8 mouse cellular contexts compared by ENCODE assay signal in the genomic region with DNA sequence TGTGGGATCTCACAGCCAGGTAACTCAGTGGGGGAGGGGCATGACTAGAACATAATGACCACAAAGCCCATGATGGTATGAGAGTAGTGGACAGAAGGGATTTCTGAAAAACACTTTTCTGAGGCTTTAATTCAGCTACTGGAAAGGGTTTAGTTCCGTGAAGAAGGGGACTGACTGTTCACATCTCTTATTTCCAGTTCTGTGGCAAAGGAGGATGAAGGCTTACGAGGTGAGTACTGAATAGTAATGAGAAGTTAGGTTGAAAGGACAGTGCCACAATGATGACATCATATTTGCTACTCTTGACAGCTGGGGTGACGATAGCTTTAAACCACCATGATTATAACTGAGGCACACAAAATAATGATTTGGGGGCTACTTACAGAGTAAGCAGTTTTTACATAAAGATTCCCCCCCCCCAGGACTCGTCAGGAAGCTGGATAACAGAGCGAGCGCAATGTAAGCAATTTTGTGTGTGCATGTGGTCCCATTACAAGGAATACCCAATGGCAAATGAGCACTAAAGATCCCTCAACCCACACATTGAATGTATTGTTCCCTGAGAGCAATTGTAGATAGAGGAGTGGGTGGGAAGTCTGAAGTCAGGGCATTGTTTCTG. TPM values are rescaled to one million over a fixed set of nuclear protein-coding genes. Genes with fewer than 3 reads are reported as not detected.
DNase-seq lines count a peak whose midpoint lies in the region; ATAC-seq lines count a peak whose summit lies in the region.

No protein-coding gene starts in this region.

- 2% methylated on average over 6 of the region's 6 CpGs for WGBS in embryonic facial prominence, embryonic 12.5 days
- 0% methylated on average over 6 of the region's 6 CpGs for WGBS in intestine, embryonic 14.5 days

- peaks cover 47% of the 10 kb centered on the region for H3K36me3 ChIP-seq in embryonic facial prominence, embryonic 12.5 days
- H3K36me3 ChIP-seq in intestine, embryonic 14.5 days (ENCODE audit: control insufficient read depth, insufficient read depth, low read length) = peaks cover 54% of the 10 kb centered on the region

- peak overlapping the region; percentile 93 for H3K9ac ChIP-seq in embryonic facial prominence, embryonic 12.5 days
- H3K9ac ChIP-seq in intestine, embryonic 14.5 days (ENCODE audit: low read length) = peak overlapping the region; percentile 96

- H3K27ac ChIP-seq in embryonic facial prominence, embryonic 12.5 days = peak overlapping the region; percentile 92
- H3K27ac ChIP-seq in intestine, embryonic 14.5 days (ENCODE audit: low read depth) = peak overlapping the region; percentile 89

- H3K27me3 ChIP-seq in embryonic facial prominence, embryonic 12.5 days = no peaks in the 10 kb centered on the region
- H3K27me3 ChIP-seq in intestine, embryonic 14.5 days (replicated peaks; ENCODE audit: control insufficient read depth, insufficient read depth, low read length) = no peaks in the 10 kb centered on the region

- peak; percentile 27 for DNase-seq in cerebellum, adult 11 months
- no peak for DNase-seq in cerebellum, postnatal 4 days (ENCODE audit: low spot score in 2 of 2)
- peak; percentile 73 for DNase-seq in ES-CJ7 (ENCODE audit: low read depth, low spot score)
- no peak for DNase-seq in intestine, embryonic 14.5 days (ENCODE audit: low spot score)
- DNase-seq in lung, postnatal 25 days (ENCODE audit: low spot score) = peak; percentile 7
- DNase-seq in urinary bladder, postnatal 14 days (ENCODE audit: low spot score) = no peak
- DNase-seq in layer of hippocampus, adult 11-12 months (ENCODE audit: low spot score) = no peak

- no peak for ATAC-seq in embryonic facial prominence, embryonic 12.5 days (ENCODE audit: insufficient number of reproducible peaks, insufficient read depth, low FRiP score, low TSS enrichment)
- no peak for ATAC-seq in intestine, embryonic 14.5 days (replicated peaks; ENCODE audit: low FRiP score, low TSS enrichment, low read depth)

- no peaks in the 10 kb centered on the region for H3K9me3 ChIP-seq in embryonic facial prominence, embryonic 12.5 days
- no peaks in the 10 kb centered on the region for H3K9me3 ChIP-seq in intestine, embryonic 14.5 days (ENCODE audit: control insufficient read depth, low read length)

- peak overlapping the region; percentile 66 for H3K4me2 ChIP-seq in embryonic facial prominence, embryonic 12.5 days (replicated peaks)
- H3K4me2 ChIP-seq in intestine, embryonic 14.5 days (ENCODE audit: low read length) = peak overlapping the region; percentile 64

- peak overlapping the region; percentile 84 for H3K4me3 ChIP-seq in embryonic facial prominence, embryonic 12.5 days
- peak overlapping the region; percentile 93 for H3K4me3 ChIP-seq in intestine, embryonic 14.5 days (ENCODE audit: low read depth, low read length)

- H3K4me1 ChIP-seq in embryonic facial prominence, embryonic 12.5 days = peaks cover 13% of the 10 kb centered on the region
- peaks cover 9% of the 10 kb centered on the region for H3K4me1 ChIP-seq in intestine, embryonic 14.5 days (replicated peaks; ENCODE audit: control insufficient read depth, insufficient read depth, low read length)

RNA-seq across cellular contexts. Expression of gene Zbtb37, which starts 1.2 kb away (rescaled TPM):
- polyA plus RNA-seq in embryonic facial prominence, embryonic 12.5 days (2016; fragmentation: Nextera tagmentation; extraction: Ambion mirVana) = 8.9 and 9.4 TPM in 2 replicates
- 6.6 and 8.1 TPM in 2 replicates for polyA plus RNA-seq in intestine, embryonic 14.5 days (2014; fragmentation: Nextera tagmentation; extraction: Ambion mirVana)

RNA-seq across cellular contexts. Expression of gene Dars2, which starts 34.6 kb away (rescaled TPM):
- 32.5 and 35.2 TPM in 2 replicates for polyA plus RNA-seq in embryonic facial prominence, embryonic 12.5 days (2016; fragmentation: Nextera tagmentation; extraction: Ambion mirVana)
- 44.0 and 44.8 TPM in 2 replicates for polyA plus RNA-seq in intestine, embryonic 14.5 days (2014; fragmentation: Nextera tagmentation; extraction: Ambion mirVana)

RNA-seq across cellular contexts. Expression of gene Cenpl, which starts 34.6 kb away (rescaled TPM):
- 31.9 and 32.3 TPM in 2 replicates for polyA plus RNA-seq in embryonic facial prominence, embryonic 12.5 days (2016; fragmentation: Nextera tagmentation; extraction: Ambion mirVana)
- 28.9 and 29.5 TPM in 2 replicates for polyA plus RNA-seq in intestine, embryonic 14.5 days (2014; fragmentation: Nextera tagmentation; extraction: Ambion mirVana)

RNA-seq across cellular contexts. Expression of gene Serpinc1, which starts 57.5 kb away (rescaled TPM):
- 2.9 TPM in 2 replicates for polyA plus RNA-seq in embryonic facial prominence, embryonic 12.5 days (2016; fragmentation: Nextera tagmentation; extraction: Ambion mirVana)
- 1.9 and 2.0 TPM in 2 replicates for polyA plus RNA-seq in intestine, embryonic 14.5 days (2014; fragmentation: Nextera tagmentation; extraction: Ambion mirVana)

Comparison
In these comparisons a context has a peak if more than half of its experiments do, and no peak if none do; other contexts are left out.
1. DNase-seq: peak in cerebellum, adult 11 months (single experiment), ES-CJ7 (single experiment) and lung, postnatal 25 days (single experiment); none in cerebellum, postnatal 4 days (0 of 2), intestine, embryonic 14.5 days (single experiment), urinary bladder, postnatal 14 days (single experiment) and layer of hippocampus, adult 11-12 months (single experiment).